Mouse (Mus musculus) CH12.LX (cell line): ENCODE results near the gene Vps9d1. TPM values are rescaled to one million over a fixed set of nuclear protein-coding genes. Genes with fewer than 3 reads are reported as not detected.

ENCODE experiments used
- DNase-seq: peaks from one replicate; pipeline ENCODE4 v3.0.0-alpha.2; 2013; ENCODE audit errors: extremely low read depth
- H3K27ac ChIP-seq: 2 replicates; pipeline ENCODE4 v1.5.1; 2012; ENCODE audit warnings: low read depth, mild to moderate bottlenecking, control low read depth, moderate library complexity; ENCODE audit not compliant: insufficient read depth
- H3K27me3 ChIP-seq: replicated peaks from 2 replicates; pipeline ENCODE3; 2012; ENCODE audit warnings: inconsistent platforms
- H3K36me3 ChIP-seq, 2 experiments: replicated peaks in 1 of 2; 2 replicates each; pipeline versions ENCODE3 to v1.6.1; 2012; ENCODE audit warnings: inconsistent platforms in 1 of 2, low read length in 1 of 2, mild to moderate bottlenecking in 1 of 2, mixed read lengths in 1 of 2, moderate library complexity in 1 of 2; ENCODE audit not compliant: control insufficient read depth in 1 of 2, insufficient read depth in 1 of 2
- H3K4me1 ChIP-seq, 2 experiments: 2 replicates each; pipeline ENCODE4 v1.6.1; 2012; ENCODE audit warnings: inconsistent platforms in 1 of 2, moderate library complexity in 1 of 2; ENCODE audit not compliant: insufficient read depth in 2 of 2, control insufficient read depth in 1 of 2
- H3K4me2 ChIP-seq: 2 replicates; pipeline ENCODE4 v1.6.1; 2012; ENCODE audit warnings: low read depth, mild to moderate bottlenecking, control low read depth; ENCODE audit not compliant: poor library complexity, insufficient read depth, severe bottlenecking
- H3K4me3 ChIP-seq, 3 experiments: fragments of 150-350 bp in 1 of 3; sonication (generic) in 1 of 3; replicated peaks in 1 of 3; 2 replicates each; pipeline versions ENCODE3 to v1.5.1; 2011 to 2012; ENCODE audit warnings: low read depth in 2 of 3, low read length in 2 of 3, mild to moderate bottlenecking in 2 of 3, moderate library complexity in 2 of 3, control low read depth in 1 of 3, improper control_type of control experiment in 1 of 3, inconsistent platforms in 1 of 3, mixed read lengths in 1 of 3; ENCODE audit not compliant: poor library complexity in 1 of 3
- H3K79me2 ChIP-seq: replicated peaks from 2 replicates; pipeline ENCODE4 v1.6.1; 2012; ENCODE audit warnings: mild to moderate bottlenecking, moderate library complexity; ENCODE audit not compliant: control insufficient read depth, poor library complexity, insufficient read depth, severe bottlenecking; ENCODE audit errors: extremely low read depth
- H3K9ac ChIP-seq: 2 replicates; pipeline ENCODE4 v1.6.1; 2012; ENCODE audit warnings: low read depth, mild to moderate bottlenecking, control low read depth, moderate library complexity; ENCODE audit not compliant: insufficient read depth
- H3K9me3 ChIP-seq: replicated peaks from 2 replicates; pipeline ENCODE3; 2012; ENCODE audit warnings: low read length, inconsistent platforms, mixed read lengths
- CHD1 ChIP-seq: IDR thresholded peaks from 2 replicates; pipeline ENCODE4 v1.6.1; 2012; ENCODE audit warnings: low read depth, low read length, improper control_type of control experiment, inconsistent platforms
- CHD2 ChIP-seq: IDR thresholded peaks from 2 replicates; pipeline ENCODE4 v1.6.1; 2011; ENCODE audit warnings: low read length, improper control_type of control experiment
- CTCF ChIP-seq, 2 experiments: IDR thresholded peaks in 1 of 2; conservative IDR thresholded peaks in 1 of 2; 2 replicates each; pipeline ENCODE4 v1.5.1; 2011 to 2012; ENCODE audit warnings: low read depth in 2 of 2, low read length in 2 of 2, improper control_type of control experiment in 1 of 2, inconsistent platforms in 1 of 2, mild to moderate bottlenecking in 1 of 2, moderate library complexity in 1 of 2
- ELF1 ChIP-seq: IDR thresholded peaks from 2 replicates; pipeline ENCODE4 v1.6.1; 2014; ENCODE audit warnings: low read depth, mild to moderate bottlenecking, inconsistent platforms, low read length, improper control_type of control experiment
- EP300 ChIP-seq: IDR thresholded peaks from 2 replicates; pipeline ENCODE4 v1.6.1; 2011; ENCODE audit warnings: low read length, improper control_type of control experiment
- GABPA ChIP-seq: IDR thresholded peaks from 2 replicates; pipeline ENCODE4 v1.6.1; 2012; ENCODE audit warnings: low read depth, low read length, improper control_type of control experiment, inconsistent platforms; ENCODE audit not compliant: insufficient replicate concordance
- JUN ChIP-seq: IDR thresholded peaks from 2 replicates; pipeline ENCODE4 v1.6.1; 2011; ENCODE audit warnings: low read depth, mild to moderate bottlenecking, low read length, improper control_type of control experiment, moderate library complexity; ENCODE audit not compliant: insufficient read depth
- JUND ChIP-seq: conservative IDR thresholded peaks from 2 replicates; pipeline ENCODE4 v1.6.1; 2011; ENCODE audit warnings: low read depth, low read length, improper control_type of control experiment
- KAT2A ChIP-seq: IDR thresholded peaks from 2 replicates; pipeline ENCODE4 v1.6.1; 2012; ENCODE audit warnings: low read length, improper control_type of control experiment, inconsistent platforms; ENCODE audit not compliant: insufficient replicate concordance
- MAZ ChIP-seq: IDR thresholded peaks from 2 replicates; pipeline ENCODE4 v1.6.1; 2012; ENCODE audit warnings: low read depth, mild to moderate bottlenecking, inconsistent platforms, low read length, improper control_type of control experiment, moderate library complexity
- MEF2A ChIP-seq: IDR thresholded peaks from 2 replicates; pipeline ENCODE4 v1.6.1; 2014; ENCODE audit warnings: low read depth, mild to moderate bottlenecking, inconsistent platforms, low read length, improper control_type of control experiment, borderline replicate concordance
- MXI1 ChIP-seq: IDR thresholded peaks from 2 replicates; pipeline ENCODE4 v1.6.1; 2011; ENCODE audit warnings: mild to moderate bottlenecking, low read depth, low read length, improper control_type of control experiment
- MYC ChIP-seq: IDR thresholded peaks from 2 replicates; pipeline ENCODE4 v1.6.1; 2011; ENCODE audit warnings: low read depth, mild to moderate bottlenecking, improper control_type of control experiment, low read length
- NELFE ChIP-seq: IDR thresholded peaks from 2 replicates; pipeline ENCODE4 v1.6.1; 2011; ENCODE audit warnings: low read depth, low read length, improper control_type of control experiment
- PAX5 ChIP-seq: IDR thresholded peaks from 2 replicates; pipeline ENCODE4 v1.6.1; 2012; ENCODE audit warnings: low read length, inconsistent platforms, mixed read lengths
- POLR2A ChIP-seq: IDR thresholded peaks from 2 replicates; pipeline ENCODE4 v1.6.1; 2011; ENCODE audit warnings: low read depth, mild to moderate bottlenecking, improper control_type of control experiment, low read length
- POLR2AphosphoS2 ChIP-seq: IDR thresholded peaks from 2 replicates; pipeline ENCODE4 v1.6.1; 2011; ENCODE audit warnings: low read depth, low read length, improper control_type of control experiment
- RAD21 ChIP-seq: IDR thresholded peaks from 2 replicates; pipeline ENCODE4 v1.6.1; 2011; ENCODE audit warnings: low read depth, mild to moderate bottlenecking, low read length, improper control_type of control experiment, moderate library complexity
- SIN3A ChIP-seq: IDR thresholded peaks from 2 replicates; pipeline ENCODE4 v1.6.1; 2012; ENCODE audit warnings: low read length, improper control_type of control experiment, inconsistent platforms
- TCF12 ChIP-seq: IDR thresholded peaks from 2 replicates; pipeline ENCODE4 v1.6.1; 2014; ENCODE audit warnings: low read depth, mild to moderate bottlenecking, inconsistent platforms, low read length, improper control_type of control experiment
- USF1 ChIP-seq: IDR thresholded peaks from 2 replicates; pipeline ENCODE4 v1.6.1; 2014; ENCODE audit warnings: low read depth, mild to moderate bottlenecking, inconsistent platforms, low read length, improper control_type of control experiment
- USF2 ChIP-seq: conservative IDR thresholded peaks from 2 replicates; pipeline ENCODE4 v1.6.1; 2011; ENCODE audit warnings: low read depth, low read length, improper control_type of control experiment
- ZC3H11A ChIP-seq: IDR thresholded peaks from 2 replicates; pipeline ENCODE4 v1.6.1; 2012; ENCODE audit warnings: low read depth, mild to moderate bottlenecking, inconsistent platforms, low read length, improper control_type of control experiment
- ZKSCAN1 ChIP-seq: IDR thresholded peaks from 2 replicates; pipeline ENCODE4 v1.6.1; 2012; ENCODE audit warnings: low read depth, inconsistent platforms, low read length, improper control_type of control experiment, borderline replicate concordance
- ZMIZ1 ChIP-seq: IDR thresholded peaks from 2 replicates; pipeline ENCODE4 v1.6.1; 2012; ENCODE audit warnings: low read depth, mild to moderate bottlenecking, inconsistent platforms, low read length, improper control_type of control experiment
- ZNF384 ChIP-seq: IDR thresholded peaks from 2 replicates; pipeline ENCODE4 v1.6.1; 2012; ENCODE audit warnings: low read depth, low read length, improper control_type of control experiment, inconsistent platforms
- dilution Hi-C: fragments of 300-500 bp; cut with MboI; formaldehyde crosslinking; loops from 2 replicates; pipeline ENCODE4 v1.14.3; 2020; ENCODE audit warnings: low sequenced_read_pairs; ENCODE audit not compliant: extremely low pct_unique_long_range_greater_than_20kb, extremely low pct_ligation_motif_present
- in situ Hi-C: fragments of 300-500 bp; cut with MboI; formaldehyde crosslinking; loops from 3 replicates; pipeline ENCODE4 v1.14.3; 2019; ENCODE audit warnings: low sequenced_read_pairs, low pct_ligation_motif_present, low pct_unique_long_range_greater_than_20kb, mixed read lengths
- polyA plus RNA-seq: library from polyadenylated mRNA; unstranded; fragments of >175 nt; gene quantifications from 2 replicates; pipeline ENCODE4 v1.2.1, GENCODE M21; 2012; ENCODE audit warnings: low read depth; ENCODE audit not compliant: insufficient read length
- total RNA-seq, 2 experiments: library from RNA; depleted of rRNA; stranded (reverse); fragments of 300-350 nt in 1 of 2; fragments of >200 nt in 1 of 2; gene quantifications; 2 replicates each; pipeline ENCODE4 v1.2.3; 2012 to 2014

Vps9d1 gene
- total and polyA plus RNA-seq, 3 experiments: 2.8 to 9.7 (median 5.5) TPM

DNA sequence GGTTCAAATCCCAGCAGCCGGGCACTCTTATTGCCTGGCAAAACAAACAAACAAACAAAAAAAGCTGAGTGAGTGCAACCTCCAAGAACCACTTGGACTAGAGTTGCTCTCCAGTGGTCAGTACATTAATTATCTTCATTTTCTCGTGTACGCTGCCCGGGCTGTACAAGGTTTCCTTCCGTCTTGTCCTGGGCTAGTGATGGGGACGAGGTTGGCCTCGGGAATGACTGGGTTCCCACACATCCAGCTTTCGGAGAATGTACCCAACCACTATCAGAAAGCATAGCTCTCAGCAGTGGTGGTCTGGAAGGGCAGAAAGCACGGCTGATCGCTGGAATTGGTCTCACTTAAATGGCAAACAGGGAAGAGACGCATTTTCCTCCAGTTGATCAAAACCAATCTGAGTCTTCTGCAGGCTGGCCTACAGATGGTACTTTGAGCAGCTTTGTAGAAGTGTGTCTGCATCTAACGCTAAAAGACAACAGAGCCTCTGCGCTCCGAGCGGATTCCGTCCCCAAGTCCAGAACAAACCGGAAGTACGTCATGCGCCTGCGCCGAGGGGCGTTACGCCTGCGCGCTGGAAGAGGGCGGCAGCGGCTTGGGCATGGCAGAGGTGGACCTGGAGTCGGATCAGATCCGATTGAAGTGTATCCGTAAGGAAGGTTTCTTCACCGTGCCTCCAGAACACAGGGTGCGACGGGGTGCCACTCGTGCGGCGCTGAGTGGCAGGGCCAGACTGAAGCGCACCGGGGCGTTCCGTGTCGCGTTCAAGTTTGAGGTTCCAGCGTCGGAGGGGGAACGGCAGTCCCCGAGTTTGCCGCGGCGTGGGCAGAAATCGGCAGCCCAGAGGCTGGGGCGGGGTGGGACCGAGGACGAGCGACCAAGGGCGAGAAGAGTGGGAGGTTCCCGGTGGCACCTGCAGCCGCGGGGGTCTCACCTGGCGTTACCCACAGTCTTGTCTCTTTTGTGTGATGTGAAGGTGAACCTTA lies 29.6 kb downstream of the Vps9d1 start, which contains the start of gene Cdk10 (continued):
- TF ChIP-seq EP300 (no peak), POLR2AphosphoS2 (peak; percentile 93), ZNF384 (no peak), JUND (no peak), SIN3A (peak; percentile 96), ZC3H11A (no peak), PAX5 (no peak), MYC (peak; percentile 56; the same call in 1 of the 2 replicates), MXI1 (peak; percentile 83), MAZ (0 out of 2 replicates have a peak, but pooled peaks have one; percentile 26), RAD21 (no peak)

DNA sequence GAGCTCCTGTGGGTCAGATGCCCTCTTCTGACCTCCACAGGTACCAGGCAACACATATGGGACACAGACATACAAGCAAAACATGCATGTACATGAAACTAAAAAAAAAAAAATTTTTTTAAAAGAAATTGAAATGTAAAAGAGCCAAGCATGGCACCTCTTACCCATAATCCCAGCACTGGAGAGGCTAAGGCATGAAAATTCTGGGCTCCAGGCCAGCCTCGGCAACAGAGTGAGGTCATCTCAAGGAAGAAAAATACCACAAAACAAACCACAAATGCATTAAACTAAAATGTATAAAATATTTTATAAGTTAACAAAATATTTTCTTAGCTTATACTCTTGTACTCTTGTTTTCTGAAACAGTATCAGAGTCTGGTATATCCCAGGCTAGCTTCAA lies 33.2 kb downstream of the Vps9d1 start:
- no peaks in the 10 kb centered on the region for H3K27me3 ChIP-seq
- no peak overlapping the region for H3K4me2 ChIP-seq
- peaks cover 0 to 15% of the 10 kb centered on the region in 2 experiments; a peak in 2 of 4 replicates for H3K4me1 ChIP-seq
- in situ Hi-C loops: no loop called here
- H3K9me3 ChIP-seq: no peaks in the 10 kb centered on the region
- no peak overlapping the region for H3K9ac ChIP-seq
- no peak for TF ChIP-seq MAZ
- no peak for TF ChIP-seq POLR2AphosphoS2
- TF ChIP-seq GABPA: no peak
- no peak for TF ChIP-seq NELFE
- TF ChIP-seq ZKSCAN1: no peak
- TF ChIP-seq TCF12: no peak
- no peak for TF ChIP-seq USF2
- H3K36me3 ChIP-seq: peaks cover 0 to 1% of the 10 kb centered on the region in 2 experiments
- no peaks in the 10 kb centered on the region for H3K79me2 ChIP-seq
- no peak for DNase-seq
- H3K4me3 ChIP-seq: no peak overlapping the region
- dilution Hi-C loops: no loop called here
- H3K27ac ChIP-seq: no peak overlapping the region

DNA sequence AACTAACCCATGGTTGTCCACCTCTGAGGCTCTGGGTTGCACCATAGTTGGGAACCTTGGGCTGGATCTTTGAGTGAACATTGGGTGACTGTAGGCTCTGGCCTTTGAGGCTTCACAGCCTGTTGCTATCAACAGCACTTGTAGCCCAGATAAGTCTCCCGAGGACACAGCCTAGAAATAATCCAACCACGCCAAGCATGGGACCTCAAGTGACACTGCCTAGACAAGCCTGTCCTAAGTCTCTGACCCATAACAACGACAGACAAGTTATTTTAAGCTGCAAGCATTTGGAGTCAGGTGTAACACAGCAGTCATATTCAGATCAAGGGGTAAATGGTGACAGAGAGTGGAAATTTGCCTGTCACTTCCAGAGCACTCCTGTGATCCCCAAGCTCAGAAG lies 38.7 kb downstream of the Vps9d1 start:
- Histone ChIP-seq H3K79me2 (peaks cover 16% of the 10 kb centered on the region), H3K27ac (no peak overlapping the region), H3K9me3 (no peaks in the 10 kb centered on the region), H3K9ac (no peak overlapping the region), H3K36me3 (peaks cover 2 to 6% of the 10 kb centered on the region in 2 experiments), H3K4me2 (no peak overlapping the region), H3K27me3 (peaks cover 5% of the 10 kb centered on the region), H3K4me1 (peaks cover 0 to 17% of the 10 kb centered on the region in 2 experiments; a peak in 2 of 4 replicates)
- in situ Hi-C loops (no loop called here), dilution Hi-C loops (no loop called here)
- no peak for DNase-seq
- TF ChIP-seq KAT2A (no peak), MAZ (no peak), POLR2AphosphoS2 (no peak), ZNF384 (no peak), SIN3A (no peak), CHD1 (no peak), ZMIZ1 (no peak), JUN (no peak), USF1 (no peak), NELFE (no peak), MEF2A (no peak), CTCF (conservative IDR thresholded peaks at IDR 0.05 in 1 of 2, IDR thresholded peaks at IDR 0.05 in 1 of 2; ENCODE audit: low read depth in 2 of 2, low read length in 2 of 2) (no peak), POLR2A (no peak), ELF1 (no peak), MXI1 (no peak), PAX5 (no peak), CHD2 (no peak), MYC (no peak)
- TF ChIP-seq, all 38 proteins: peak for 0
- H3K4me3 ChIP-seq: no peak overlapping the region
